Mouse (Mus musculus): ENCODE measurements around the gene Lactb. TPM values are rescaled to one million over a fixed set of nuclear protein-coding genes. Genes with fewer than 3 reads are reported as not detected.

Lactb gene
- polyA plus RNA-seq, 1 experiment from 2014 or later, result 14.4 TPM

DNA sequence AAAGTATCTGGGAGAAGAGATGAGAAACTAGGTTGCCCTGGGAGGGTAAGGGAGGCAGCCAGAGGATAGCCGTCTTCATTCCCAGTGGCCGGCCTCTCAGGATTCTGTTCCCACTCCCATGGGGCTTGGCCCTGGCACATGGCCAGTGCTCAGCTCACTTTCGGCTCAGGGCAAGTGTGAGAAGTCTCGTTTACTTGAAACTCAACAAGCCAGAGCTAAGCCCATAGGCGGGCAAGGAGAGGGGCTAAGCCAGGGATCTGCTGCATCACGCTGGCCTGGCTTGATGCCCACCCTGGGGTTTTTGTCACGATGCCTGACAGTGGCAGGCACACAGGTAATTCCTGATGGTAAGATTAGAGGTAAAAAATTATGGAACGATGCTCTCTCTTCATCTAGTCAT, 37.8 kb downstream of the Lactb start:
- H3K27me3 ChIP-seq, result no peaks in the 10 kb centered on the region
- H3K9me3 ChIP-seq (replicated peaks), result no peaks in the 10 kb centered on the region
- no peaks in the 10 kb centered on the region for H3K4me1 ChIP-seq
- H3K9ac ChIP-seq, result no peak overlapping the region
- no peak overlapping the region for H3K27ac ChIP-seq
- H3K4me2 ChIP-seq, result no peak overlapping the region
- H3K36me3 ChIP-seq, result no peaks in the 10 kb centered on the region
- no peak for ATAC-seq (replicated peaks; ENCODE audit: low FRiP score)
- H3K4me3 ChIP-seq (replicated peaks), result no peak overlapping the region
- 64% methylated on average over 8 of the region's 8 CpGs for WGBS

DNA sequence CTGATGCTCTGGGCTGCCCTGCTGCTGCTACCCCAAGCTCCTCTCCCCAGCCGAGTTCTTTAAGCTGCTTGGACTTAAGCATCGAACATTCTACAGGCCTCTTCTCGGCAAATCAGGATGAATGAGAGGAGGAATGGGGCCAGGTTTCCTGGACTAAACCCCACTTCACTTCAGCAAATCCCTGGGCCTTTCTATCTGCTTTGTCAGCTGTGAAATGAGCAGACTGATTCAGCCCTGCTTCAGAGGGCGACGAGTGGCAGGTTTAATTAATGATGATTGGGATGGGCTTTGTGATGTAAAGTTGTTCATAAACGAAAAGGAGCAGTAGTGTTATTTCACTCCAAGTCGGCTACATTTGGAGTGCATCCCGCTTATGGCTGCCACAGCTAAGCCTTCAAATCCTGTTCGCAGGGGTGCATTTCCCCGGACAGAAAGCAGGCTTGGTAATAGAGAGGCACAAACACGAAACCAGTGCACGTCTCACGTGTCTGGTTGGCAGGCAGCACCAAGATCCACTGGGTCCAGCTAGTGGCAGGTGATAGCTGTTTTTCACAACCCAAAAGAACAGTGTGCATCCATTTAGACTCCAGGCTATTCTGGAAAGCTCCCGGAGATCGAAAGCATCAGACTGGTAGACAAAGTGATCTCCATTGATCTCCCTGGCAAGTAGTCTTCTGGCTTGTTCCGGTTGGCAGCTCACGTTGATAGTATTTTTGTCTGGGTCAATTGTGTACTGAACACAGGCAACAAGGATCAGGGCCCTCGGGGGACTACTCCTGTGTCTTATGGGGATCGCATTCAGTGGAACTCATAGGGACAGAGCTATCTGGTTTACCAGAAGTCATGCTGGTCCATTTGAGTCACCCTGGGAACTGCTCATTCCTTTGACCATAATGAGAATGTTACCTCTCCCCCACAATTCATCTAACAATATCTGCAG, 41.1 kb downstream of the Lactb start:
- Histone ChIP-seq H3K36me3 (no peaks in the 10 kb centered on the region), H3K27ac (no peak overlapping the region), H3K9me3 (replicated peaks) (no peaks in the 10 kb centered on the region), H3K4me2 (no peak overlapping the region), H3K27me3 (no peaks in the 10 kb centered on the region), H3K9ac (no peak overlapping the region), H3K4me1 (no peaks in the 10 kb centered on the region), H3K4me3 (replicated peaks) (no peak overlapping the region)
- no peak for ATAC-seq (replicated peaks; ENCODE audit: low FRiP score)
- 72% methylated on average over 19 of the region's 19 CpGs for WGBS

- Histone ChIP-seq H3K36me3 (no peaks in the 10 kb centered on the region), H3K4me2 (no peak overlapping the region), H3K27ac (no peak overlapping the region), H3K9me3 (replicated peaks) (no peaks in the 10 kb centered on the region), H3K4me3 (replicated peaks) (no peak overlapping the region), H3K4me1 (no peaks in the 10 kb centered on the region), H3K9ac (no peak overlapping the region), H3K27me3 (no peaks in the 10 kb centered on the region)
- WGBS, result 59% methylated on average over 7 of the region's 7 CpGs
- ATAC-seq (replicated peaks; ENCODE audit: low FRiP score), result no peak
These were observed 44.9 kb downstream of the Lactb start for GRCm38 (mm10) chr9:66930351-66930750.

DNA sequence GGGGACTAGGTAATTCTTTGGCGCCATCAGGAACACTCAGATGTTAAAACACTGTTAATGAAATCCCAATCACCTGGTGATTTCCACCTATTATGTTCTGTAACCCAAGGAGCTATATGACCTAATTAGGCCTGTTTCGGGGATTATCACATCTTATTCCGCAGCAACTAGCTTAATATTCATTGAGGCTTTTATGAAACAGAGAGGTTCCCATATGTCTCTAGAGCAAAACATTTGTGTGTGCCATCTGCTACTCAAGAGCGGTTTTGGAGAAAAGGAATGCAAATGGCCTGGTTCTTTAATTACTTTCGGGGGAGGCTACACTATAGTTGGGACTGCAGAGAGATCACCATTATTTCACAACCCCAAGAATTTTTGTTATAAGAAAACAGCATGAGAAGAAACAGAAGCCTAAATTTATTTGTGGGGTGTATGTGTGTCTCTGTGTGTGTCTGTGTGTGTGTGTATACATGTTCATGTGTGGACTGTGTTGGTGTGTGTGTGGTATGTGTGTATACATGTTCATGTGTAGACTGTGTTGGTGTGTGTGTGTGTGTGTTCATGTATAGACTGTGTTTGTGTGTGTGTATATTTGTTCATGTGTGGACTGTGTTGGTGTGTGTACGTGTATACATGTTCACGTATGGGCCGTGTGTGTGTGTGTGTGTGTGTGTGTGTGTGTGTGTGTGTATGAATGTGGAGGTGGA, 47.4 kb downstream of the Lactb start:
- no peak for ATAC-seq (replicated peaks; ENCODE audit: low FRiP score)
- Histone ChIP-seq H3K4me1 (no peaks in the 10 kb centered on the region), H3K27me3 (no peaks in the 10 kb centered on the region), H3K36me3 (no peaks in the 10 kb centered on the region), H3K27ac (no peak overlapping the region), H3K9ac (no peak overlapping the region), H3K4me3 (replicated peaks) (no peak overlapping the region), H3K9me3 (replicated peaks) (no peaks in the 10 kb centered on the region), H3K4me2 (no peak overlapping the region)
- WGBS, result 85% methylated on average over 8 of the region's 8 CpGs

- no peak overlapping the region for H3K4me3 ChIP-seq (replicated peaks)
- H3K36me3 ChIP-seq, result no peaks in the 10 kb centered on the region
- H3K27ac ChIP-seq, result no peak overlapping the region
- H3K9ac ChIP-seq, result no peak overlapping the region
- H3K9me3 ChIP-seq (replicated peaks), result no peaks in the 10 kb centered on the region
- 73% methylated on average over 3 of the region's 3 CpGs for WGBS
- no peak overlapping the region for H3K4me2 ChIP-seq
- no peak for ATAC-seq (replicated peaks; ENCODE audit: low FRiP score)
- no peaks in the 10 kb centered on the region for H3K27me3 ChIP-seq
- H3K4me1 ChIP-seq, result peaks cover 4% of the 10 kb centered on the region; the same call in 1 of the 2 replicates
These were observed 49.4 kb downstream of the Lactb start for GRCm38 (mm10) chr9:66925853-66926252.

DNA sequence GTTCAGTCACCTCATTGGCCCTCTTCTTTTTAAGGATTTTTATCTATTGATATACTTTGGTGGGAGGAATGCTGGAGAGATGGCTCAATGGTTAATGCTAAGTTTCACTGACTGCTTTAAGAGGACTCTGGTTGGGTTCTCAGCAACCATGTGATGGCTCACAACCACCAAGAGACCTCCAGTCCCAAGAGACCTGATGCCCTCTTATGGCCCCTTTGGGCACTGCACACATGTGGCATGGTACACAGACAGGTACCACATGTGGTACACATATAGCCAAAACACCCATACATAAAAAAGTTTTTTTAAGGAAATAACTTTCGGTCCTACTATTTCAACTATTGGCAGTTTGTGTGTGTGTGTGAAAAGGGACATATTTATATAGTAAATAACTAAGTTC, 53.2 kb downstream of the Lactb start:
- H3K4me2 ChIP-seq, result no peak overlapping the region
- no peaks in the 10 kb centered on the region for H3K36me3 ChIP-seq
- 91% methylated on average over 1 of the region's 1 CpGs for WGBS
- H3K27ac ChIP-seq, result no peak overlapping the region
- no peaks in the 10 kb centered on the region for H3K9me3 ChIP-seq (replicated peaks)
- ATAC-seq (replicated peaks; ENCODE audit: low FRiP score), result no peak
- H3K4me1 ChIP-seq, result peaks cover 22% of the 10 kb centered on the region
- no peak overlapping the region for H3K4me3 ChIP-seq (replicated peaks)
- no peaks in the 10 kb centered on the region for H3K27me3 ChIP-seq
- H3K9ac ChIP-seq, result no peak overlapping the region

GRCm38 (mm10) chr9:66920488-66921279, 54.6 kb downstream of the Lactb start:
- ATAC-seq (replicated peaks; ENCODE audit: low FRiP score), result no peak
- H3K9ac ChIP-seq, result no peak overlapping the region
- WGBS, result 3% methylated on average over 6 of the region's 6 CpGs

GRCm38 (mm10) chr9:66919981-66920380, 55.3 kb downstream of the Lactb start:
- H3K27me3 ChIP-seq, result no peaks in the 10 kb centered on the region
- peak overlapping the region; percentile 79 for H3K4me2 ChIP-seq
- H3K9ac ChIP-seq, result peak overlapping the region; percentile 37; the same call in 1 of the 2 replicates
- peak; percentile 41 for ATAC-seq (replicated peaks; ENCODE audit: low FRiP score)
- H3K27ac ChIP-seq, result peak overlapping the region; percentile 93
- no peaks in the 10 kb centered on the region for H3K36me3 ChIP-seq
- peak overlapping the region; percentile 95 for H3K4me3 ChIP-seq (replicated peaks)
- H3K9me3 ChIP-seq (replicated peaks), result no peaks in the 10 kb centered on the region
- H3K4me1 ChIP-seq, result peaks cover 35% of the 10 kb centered on the region
- WGBS, result under 1% methylated on average over 14 of the region's 14 CpGs

More at GRCm38 (mm10) chr9:66920488-66921279, 54.6 kb downstream of the Lactb start:
- Histone ChIP-seq H3K36me3 (no peaks in the 10 kb centered on the region), H3K4me2 (peak overlapping the region; percentile 79), H3K27me3 (no peaks in the 10 kb centered on the region), H3K27ac (no peak overlapping the region), H3K4me3 (replicated peaks) (no peak overlapping the region; the same call in 1 of the 2 replicates), H3K9me3 (replicated peaks) (no peaks in the 10 kb centered on the region), H3K4me1 (peaks cover 30% of the 10 kb centered on the region)

- Histone ChIP-seq H3K36me3 (no peaks in the 10 kb centered on the region), H3K27me3 (no peaks in the 10 kb centered on the region), H3K27ac (peak within 1 kb of the TSS; percentile 93), H3K4me1 (peaks cover 38% of the 10 kb centered on the region), H3K4me2 (peak within 1 kb of the TSS; percentile 79), H3K9me3 (replicated peaks) (no peaks in the 10 kb centered on the region), H3K9ac (peak within 1 kb of the TSS; percentile 85), H3K4me3 (replicated peaks) (peak within 1 kb of the TSS; percentile 95)
- peak; percentile 99 for ATAC-seq (replicated peaks; ENCODE audit: low FRiP score)
- under 1% methylated on average over 49 of the region's 49 CpGs for WGBS
These were observed 55.8 kb downstream of the Lactb start, which contains the start of gene Rab8b for GRCm38 (mm10) chr9:66919382-66919971. Rab8b (minus strand) TSS chr9:66919687.

DNA sequence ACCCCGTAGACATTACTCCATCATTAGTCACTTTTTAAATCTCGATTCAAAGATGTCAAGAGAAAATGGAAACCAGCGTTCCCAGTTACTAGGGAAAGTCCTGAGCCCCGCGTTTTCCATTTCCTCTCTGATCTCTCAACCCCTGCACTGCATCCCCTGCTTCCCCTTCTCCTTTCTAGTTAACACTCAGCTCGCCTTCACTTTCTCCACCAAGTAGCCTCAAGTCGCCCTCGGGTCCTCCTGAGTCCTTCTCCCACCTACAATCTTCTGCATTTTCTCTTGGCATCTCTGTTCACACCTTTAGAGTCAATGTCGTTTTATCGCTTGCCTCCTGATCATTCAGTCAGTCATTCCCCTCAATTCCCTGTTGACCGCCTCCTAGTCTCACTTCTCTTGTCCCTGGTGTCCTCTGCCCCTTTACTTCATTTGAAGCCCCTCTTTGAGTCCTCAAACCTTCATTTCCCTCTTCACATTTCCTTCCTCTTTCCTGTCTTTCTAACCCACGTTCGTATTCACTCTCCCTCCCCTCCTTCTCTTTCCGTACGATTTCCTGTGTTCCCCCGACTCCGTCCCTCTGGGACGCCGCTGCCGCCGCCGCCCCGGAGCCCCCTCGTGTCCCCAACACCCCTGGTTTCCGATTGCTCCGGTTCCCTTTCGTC, 56.5 kb downstream of the Lactb start:
- WGBS, result 2% methylated on average over 27 of the region's 27 CpGs
- Histone ChIP-seq H3K4me1 (peaks cover 38% of the 10 kb centered on the region), H3K4me2 (peak overlapping the region; percentile 79), H3K27ac (peak overlapping the region; percentile 93), H3K9ac (peak overlapping the region; percentile 85), H3K27me3 (no peaks in the 10 kb centered on the region), H3K9me3 (replicated peaks) (no peaks in the 10 kb centered on the region), H3K36me3 (no peaks in the 10 kb centered on the region), H3K4me3 (replicated peaks) (peak overlapping the region; percentile 95)
- no peak for ATAC-seq (replicated peaks; ENCODE audit: low FRiP score)

- whole genome bisulfite sequencing, result 59% methylated on average over 1 of the region's 1 CpGs
- peak overlapping the region; percentile 95; the same call in 1 of the 2 replicates for H3K4me3 ChIP-seq (replicated peaks)
- ATAC-seq (replicated peaks; ENCODE audit: low FRiP score), result no peak
These were observed 57.4 kb downstream of the Lactb start for GRCm38 (mm10) chr9:66917892-66918255.

More at GRCm38 (mm10) chr9:66917892-66918255, 57.4 kb downstream of the Lactb start:
- H3K4me1 ChIP-seq, result peaks cover 40% of the 10 kb centered on the region
- H3K4me2 ChIP-seq, result peak overlapping the region; percentile 79
- H3K9me3 ChIP-seq (replicated peaks), result no peaks in the 10 kb centered on the region
- peaks cover 2% of the 10 kb centered on the region; the same call in 1 of the 2 replicates for H3K36me3 ChIP-seq
- H3K27ac ChIP-seq, result no peak overlapping the region
- H3K27me3 ChIP-seq, result no peaks in the 10 kb centered on the region
- H3K9ac ChIP-seq, result no peak overlapping the region
